Mouse (Mus musculus) thymus, postnatal 25 days (tissue): Measurements from ENCODE around the gene Anks1b.

Source experiments
- DNase-seq: peaks from one replicate; pipeline ENCODE4 v3.0.0; 2022

Anks1b gene

GRCm38 (mm10) chr10:89873146-89873950, at the start of gene Anks1b:
Anks1b (plus strand) TSS chr10:89873509.
- DNase-seq = peak; percentile 6

GRCm38 (mm10) chr10:89823906-89824305, 49.4 kb upstream of the Anks1b start:
- DNase-seq = peak; percentile 52

GRCm38 (mm10) chr10:89826896-89827295, 46.4 kb upstream of the Anks1b start:
- no peak for DNase-seq

GRCm38 (mm10) chr10:89832334-89832733, 41.0 kb upstream of the Anks1b start:
- peak; percentile 4 for DNase-seq

- DNase-seq = no peak
Observed at GRCm38 (mm10) chr10:89833166-89833565, 40.1 kb upstream of the Anks1b start.

GRCm38 (mm10) chr10:89837476-89837875, 35.8 kb upstream of the Anks1b start:
- DNase-seq = no peak

- DNase-seq = no peak
Observed at GRCm38 (mm10) chr10:89838834-89839233, 34.5 kb upstream of the Anks1b start.

GRCm38 (mm10) chr10:89850951-89851350, 22.4 kb upstream of the Anks1b start:
- DNase-seq = no peak

GRCm38 (mm10) chr10:89855251-89855875, 17.9 kb upstream of the Anks1b start:
- DNase-seq = no peak

- no peak for DNase-seq
Observed at GRCm38 (mm10) chr10:89856286-89856685, 17.0 kb upstream of the Anks1b start.

GRCm38 (mm10) chr10:89868211-89868610, 5.1 kb upstream of the Anks1b start:
- no peak for DNase-seq

GRCm38 (mm10) chr10:89868836-89869235, 4.5 kb upstream of the Anks1b start:
- DNase-seq = no peak

GRCm38 (mm10) chr10:89872501-89873145, 686 bp upstream of the Anks1b start:
- DNase-seq = no peak

- no peak for DNase-seq
Observed at GRCm38 (mm10) chr10:89874036-89874435, 727 bp downstream of the Anks1b start.

GRCm38 (mm10) chr10:89883561-89883960, 10.3 kb downstream of the Anks1b start:
- no peak for DNase-seq

- no peak for DNase-seq
Observed at GRCm38 (mm10) chr10:89902720-89903337, 29.5 kb downstream of the Anks1b start.

- DNase-seq = no peak
Observed at GRCm38 (mm10) chr10:89911889-89912288, 38.6 kb downstream of the Anks1b start.

GRCm38 (mm10) chr10:89913174-89913573, 39.9 kb downstream of the Anks1b start:
- no peak for DNase-seq

GRCm38 (mm10) chr10:89917141-89917540, 43.8 kb downstream of the Anks1b start:
- DNase-seq = no peak

GRCm38 (mm10) chr10:89921965-89922364, 48.7 kb downstream of the Anks1b start:
- DNase-seq = no peak

- no peak for DNase-seq
Observed at GRCm38 (mm10) chr10:89942180-89942579, 68.9 kb downstream of the Anks1b start.

GRCm38 (mm10) chr10:89946636-89947349, 73.5 kb downstream of the Anks1b start:
- DNase-seq = no peak

GRCm38 (mm10) chr10:89974361-89974760, 101.1 kb downstream of the Anks1b start:
- DNase-seq = no peak
